Mouse (Mus musculus) neural tube, embryonic 14.5 days (tissue): ENCODE results near the gene Fam81a. TPM values are rescaled to one million over a fixed set of nuclear protein-coding genes. Genes with fewer than 3 reads are reported as not detected.

ENCODE experiments used
- ATAC-seq: fragments of 200-750 bp; cut with Nextera tagmentation; 2 replicates; pipeline ENCODE4 v1.8.0; 2017; ENCODE audit warnings: low read depth, mild to moderate bottlenecking, moderate TSS enrichment, moderate library complexity
- H3K27ac ChIP-seq: fragments of 300-500 bp; sonication (generic); 2 replicates; pipeline ENCODE4 v1.5.1; 2014; ENCODE audit warnings: low read depth, mild to moderate bottlenecking, control low read depth, low read length, moderate library complexity, mixed read lengths
- H3K27me3 ChIP-seq: fragments of 300-500 bp; sonication (generic); 2 replicates; pipeline ENCODE4 v1.6.1; 2014; ENCODE audit warnings: low read length; ENCODE audit not compliant: control insufficient read depth, insufficient read depth
- H3K36me3 ChIP-seq: fragments of 300-500 bp; sonication (generic); 2 replicates; pipeline ENCODE4 v1.6.1; 2014; ENCODE audit warnings: low read length, mixed read lengths; ENCODE audit not compliant: control insufficient read depth, insufficient read depth
- H3K4me1 ChIP-seq: fragments of 300-500 bp; sonication (generic); 2 replicates; pipeline ENCODE4 v1.6.1; 2014; ENCODE audit warnings: low read length; ENCODE audit not compliant: control insufficient read depth, insufficient read depth
- H3K4me2 ChIP-seq: fragments of 300-500 bp; sonication (generic); 2 replicates; pipeline ENCODE4 v1.6.1; 2014; ENCODE audit warnings: mild to moderate bottlenecking, low read depth, low read length, control low read depth
- H3K4me3 ChIP-seq: fragments of 300-500 bp; sonication (generic); 2 replicates; pipeline ENCODE4 v1.5.1; 2014; ENCODE audit warnings: low read depth, low read length, control low read depth, mixed read lengths
- H3K9ac ChIP-seq: fragments of 300-500 bp; sonication (generic); replicated peaks from 2 replicates; pipeline ENCODE4 v1.6.1; 2014; ENCODE audit warnings: low read depth, mild to moderate bottlenecking, control low read depth, low read length, mixed read lengths
- H3K9me3 ChIP-seq: fragments of 300-500 bp; sonication (generic); 2 replicates; pipeline ENCODE4 v1.6.1; 2016; ENCODE audit warnings: low read length; ENCODE audit not compliant: control insufficient read depth
- WGBS: fragments of 180-500 bp; shearing (Covaris S2); extraction: QIAGEN DNeasy Blood & Tissue Kit; methylation state at CpG from one replicate; pipeline ENCODE4 v1.1.7; 2014; 5-methylcytosine and 5-hydroxymethylcytosine counted together
- polyA plus RNA-seq: library from polyadenylated mRNA; unstranded; fragments of >200 nt; fragmentation: Nextera tagmentation; extraction: Ambion mirVana; gene quantifications from 2 replicates; pipeline ENCODE4 v1.2.1, GENCODE M21; 2014

Fam81a gene
- polyA plus RNA-seq, 1 experiment from 2014 or later: 8.7 TPM

DNA sequence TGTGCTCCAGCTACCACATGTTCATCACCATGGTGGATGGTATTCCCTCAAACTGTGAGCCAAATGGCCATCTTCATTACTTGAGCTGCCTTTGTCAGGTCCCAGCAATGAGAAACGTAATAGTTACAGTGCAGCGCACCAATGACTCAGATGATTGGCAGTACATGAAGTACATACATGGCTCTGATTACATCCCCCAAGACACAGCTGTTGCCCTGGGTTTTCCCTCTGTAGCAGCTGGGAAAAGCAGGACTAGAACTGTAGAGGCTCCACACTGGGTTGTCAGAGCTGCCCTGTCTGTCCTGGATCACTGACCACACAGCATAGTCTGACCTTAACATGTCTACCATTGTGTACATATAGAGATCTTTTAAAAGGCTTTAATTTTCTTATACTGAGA lies 44.8 kb downstream of the Fam81a start:
- Histone ChIP-seq H3K4me1 (no peaks in the 10 kb centered on the region), H3K9me3 (no peaks in the 10 kb centered on the region), H3K9ac (no peak overlapping the region), H3K36me3 (no peaks in the 10 kb centered on the region), H3K27ac (no peak overlapping the region), H3K4me2 (no peak overlapping the region), H3K4me3 (no peak overlapping the region), H3K27me3 (no peaks in the 10 kb centered on the region)
- no peak for ATAC-seq
- WGBS: 95% methylated on average over 2 of the region's 2 CpGs

DNA sequence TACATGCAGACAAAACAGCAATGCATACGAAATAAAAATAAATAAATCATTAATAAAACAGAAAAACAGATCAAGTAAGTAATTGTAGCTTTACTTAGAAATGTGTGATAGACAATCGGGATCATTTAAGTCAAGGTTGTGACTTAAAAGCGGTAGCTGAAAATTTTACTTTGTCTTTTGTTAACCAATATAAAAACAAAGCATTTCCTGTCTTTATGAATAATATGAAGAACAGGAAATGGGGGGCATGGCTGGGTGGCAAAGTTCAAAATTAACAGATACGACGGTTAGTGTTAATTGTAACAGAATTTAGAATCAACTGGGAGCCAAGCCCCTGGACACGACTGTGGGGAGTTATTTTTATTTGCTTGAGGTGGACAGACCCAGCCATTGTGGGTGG lies 47.3 kb downstream of the Fam81a start:
- no peak overlapping the region for H3K4me3 ChIP-seq
- no peak for ATAC-seq
- no peaks in the 10 kb centered on the region for H3K27me3 ChIP-seq
- no peak overlapping the region for H3K4me2 ChIP-seq
- no peak overlapping the region for H3K9ac ChIP-seq
- H3K36me3 ChIP-seq: no peaks in the 10 kb centered on the region
- 74% methylated on average over 6 of the region's 6 CpGs for WGBS
- no peaks in the 10 kb centered on the region for H3K4me1 ChIP-seq
- H3K27ac ChIP-seq: no peak overlapping the region
- no peaks in the 10 kb centered on the region for H3K9me3 ChIP-seq

GRCm38 (mm10) chr9:70090541-70090940 lies 51.8 kb downstream of the Fam81a start:
- 90% methylated on average over 10 of the region's 10 CpGs for WGBS
- H3K9me3 ChIP-seq: no peaks in the 10 kb centered on the region
- H3K27ac ChIP-seq: no peak overlapping the region

GRCm38 (mm10) chr9:70088786-70089096 lies 53.6 kb downstream of the Fam81a start:
- Histone ChIP-seq H3K36me3 (no peaks in the 10 kb centered on the region), H3K27ac (no peak overlapping the region), H3K9ac (no peak overlapping the region), H3K4me3 (no peak overlapping the region), H3K9me3 (no peaks in the 10 kb centered on the region), H3K27me3 (no peaks in the 10 kb centered on the region), H3K4me2 (no peak overlapping the region), H3K4me1 (peaks cover 4% of the 10 kb centered on the region; the same call in 1 of the 2 replicates)
- 66% methylated on average over 6 of the region's 6 CpGs for WGBS
- no peak for ATAC-seq

More at GRCm38 (mm10) chr9:70090541-70090940, 51.8 kb downstream of the Fam81a start:
- H3K4me1 ChIP-seq: peaks cover 4% of the 10 kb centered on the region; the same call in 1 of the 2 replicates
- H3K36me3 ChIP-seq: no peaks in the 10 kb centered on the region
- no peak for ATAC-seq
- no peak overlapping the region for H3K4me3 ChIP-seq
- no peak overlapping the region for H3K9ac ChIP-seq
- H3K4me2 ChIP-seq: no peak overlapping the region
- H3K27me3 ChIP-seq: no peaks in the 10 kb centered on the region

GRCm38 (mm10) chr9:70088041-70088785 lies 54.1 kb downstream of the Fam81a start:
- Histone ChIP-seq H3K9ac (no peak overlapping the region), H3K4me1 (peaks cover 4% of the 10 kb centered on the region; the same call in 1 of the 2 replicates), H3K27me3 (no peaks in the 10 kb centered on the region), H3K4me2 (no peak overlapping the region), H3K9me3 (no peaks in the 10 kb centered on the region), H3K36me3 (no peaks in the 10 kb centered on the region), H3K27ac (no peak overlapping the region), H3K4me3 (no peak overlapping the region)
- 61% methylated on average over 19 of the region's 19 CpGs for WGBS
- ATAC-seq: no peak

DNA sequence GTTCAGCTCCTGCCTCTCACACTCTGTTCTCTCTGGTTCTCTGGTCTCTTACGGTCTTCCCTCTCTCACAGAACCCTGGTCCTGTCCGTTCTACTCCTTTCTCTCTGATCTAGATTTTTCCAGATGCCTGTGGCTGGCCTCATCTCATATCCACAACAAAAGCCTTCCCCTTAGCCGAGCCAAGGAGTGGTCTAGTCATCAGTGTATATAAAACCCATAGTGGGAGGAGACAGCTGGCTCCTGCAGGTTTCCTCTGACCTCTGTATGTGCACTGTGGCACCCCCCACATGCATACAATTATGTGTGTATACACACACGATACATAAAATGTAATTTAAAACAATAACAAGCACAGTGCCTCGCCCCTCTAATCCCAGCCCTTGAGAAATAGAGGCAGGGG lies 55.0 kb downstream of the Fam81a start:
- H3K27ac ChIP-seq: no peak overlapping the region
- H3K4me1 ChIP-seq: peaks cover 4% of the 10 kb centered on the region; the same call in 1 of the 2 replicates
- ATAC-seq: no peak
- H3K36me3 ChIP-seq: no peaks in the 10 kb centered on the region
- H3K4me2 ChIP-seq: no peak overlapping the region
- no peak overlapping the region for H3K9ac ChIP-seq
- WGBS: 66% methylated on average over 5 of the region's 5 CpGs
- H3K4me3 ChIP-seq: no peak overlapping the region
- H3K27me3 ChIP-seq: no peaks in the 10 kb centered on the region
- H3K9me3 ChIP-seq: no peaks in the 10 kb centered on the region

DNA sequence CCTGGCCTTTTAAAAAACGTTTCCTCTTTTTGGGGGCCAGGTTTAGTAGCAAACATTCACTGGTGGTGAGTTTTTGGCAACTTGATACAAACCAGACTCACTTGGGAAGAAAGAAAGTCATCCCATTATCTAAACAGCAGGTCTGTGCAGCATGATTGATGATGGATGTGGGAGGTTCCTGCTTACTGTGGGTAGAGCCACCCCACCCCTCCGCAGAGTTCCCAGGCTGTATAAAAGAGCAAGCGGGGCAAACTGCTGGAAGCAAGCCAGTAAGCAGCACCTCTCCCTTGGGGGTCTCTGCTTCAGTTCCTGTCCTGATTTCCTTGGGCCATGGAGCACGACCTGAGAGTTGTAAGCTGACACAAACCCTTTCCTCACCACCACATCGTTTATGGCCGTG lies 56.3 kb downstream of the Fam81a start:
- ATAC-seq: no peak
- H3K4me1 ChIP-seq: peaks cover 4% of the 10 kb centered on the region; the same call in 1 of the 2 replicates
- H3K27ac ChIP-seq: no peak overlapping the region
- no peaks in the 10 kb centered on the region for H3K36me3 ChIP-seq
- WGBS: 32% methylated on average over 6 of the region's 6 CpGs
- H3K9ac ChIP-seq: no peak overlapping the region
- H3K4me3 ChIP-seq: no peak overlapping the region
- no peaks in the 10 kb centered on the region for H3K9me3 ChIP-seq
- H3K27me3 ChIP-seq: no peaks in the 10 kb centered on the region
- H3K4me2 ChIP-seq: no peak overlapping the region

DNA sequence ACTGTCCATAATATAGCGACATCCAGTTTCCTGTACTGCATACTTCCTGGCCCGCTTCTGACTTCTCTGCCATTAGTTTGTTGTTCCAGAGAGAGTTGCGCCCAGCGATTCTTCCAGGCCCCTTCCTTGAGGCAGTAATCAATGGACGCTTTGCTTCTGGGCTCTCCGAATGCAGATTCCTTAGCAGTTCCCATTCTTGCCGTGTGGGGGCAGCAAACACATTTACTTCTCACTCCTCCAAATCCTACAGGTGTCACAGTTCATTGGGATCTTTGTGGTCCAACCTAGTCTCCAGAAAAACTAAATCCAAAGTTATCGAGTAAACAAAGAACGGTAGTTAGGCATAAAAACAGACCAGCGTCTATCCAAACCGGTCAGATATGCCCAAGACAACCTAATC lies 58.3 kb downstream of the Fam81a start:
- no peak for ATAC-seq
- WGBS: 64% methylated on average over 11 of the region's 11 CpGs
- no peak overlapping the region for H3K9ac ChIP-seq
- peaks cover 4% of the 10 kb centered on the region; the same call in 1 of the 2 replicates for H3K4me1 ChIP-seq
- no peaks in the 10 kb centered on the region for H3K9me3 ChIP-seq
- H3K4me2 ChIP-seq: no peak overlapping the region
- H3K27me3 ChIP-seq: no peaks in the 10 kb centered on the region
- H3K4me3 ChIP-seq: no peak overlapping the region
- no peak overlapping the region for H3K27ac ChIP-seq
- no peaks in the 10 kb centered on the region for H3K36me3 ChIP-seq

- Histone ChIP-seq H3K27ac (no peak overlapping the region), H3K9ac (no peak overlapping the region), H3K4me3 (no peak overlapping the region), H3K27me3 (no peaks in the 10 kb centered on the region), H3K4me2 (no peak overlapping the region), H3K36me3 (no peaks in the 10 kb centered on the region), H3K4me1 (no peaks in the 10 kb centered on the region), H3K9me3 (no peaks in the 10 kb centered on the region)
- 73% methylated on average over 25 of the region's 25 CpGs for WGBS
- no peak for ATAC-seq
Observed at GRCm38 (mm10) chr9:70082357-70083204, 59.8 kb downstream of the Fam81a start.
